Mouse (Mus musculus): ENCODE results near the gene Pard3b.

Gene Pard3b

DNA sequence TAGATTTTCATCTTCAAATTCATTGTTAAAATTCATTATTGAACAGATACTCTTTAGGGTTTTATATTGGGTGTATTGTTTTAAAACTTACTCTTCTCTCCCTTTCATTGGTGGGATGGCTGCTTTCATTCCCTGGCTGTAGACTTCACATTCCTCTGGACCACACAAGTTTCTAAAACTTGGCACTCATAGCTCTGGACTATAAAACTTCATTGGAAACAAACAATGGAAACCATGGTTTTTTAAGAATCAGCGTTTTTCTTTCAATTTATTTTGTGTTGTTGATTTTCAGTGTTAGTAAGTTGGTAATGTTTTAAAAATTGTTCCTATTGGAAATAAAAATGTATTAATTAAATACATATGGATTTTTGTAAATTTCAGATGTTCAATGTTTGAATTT is 118.1 kb downstream of the Pard3b start:
- DNase-seq: no peak

DNA sequence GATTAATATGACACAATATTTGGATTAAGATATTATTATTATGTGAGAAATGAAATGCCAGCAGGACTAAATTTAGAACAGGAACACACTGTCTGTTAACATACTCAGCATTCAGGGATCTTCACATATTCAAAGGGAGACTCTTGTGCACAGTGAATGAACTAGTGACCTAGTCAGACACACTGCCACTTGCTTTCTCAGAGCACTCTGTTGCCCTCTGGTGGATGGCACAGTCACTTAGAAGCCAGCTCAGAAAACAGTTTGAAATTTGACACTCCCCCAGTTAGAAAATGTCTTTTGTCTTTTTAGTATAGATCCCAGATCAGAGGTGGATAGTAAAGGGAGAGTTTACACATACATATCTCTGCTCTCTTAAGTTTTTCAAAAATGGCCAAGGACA is 132.6 kb downstream of the Pard3b start:
- DNase-seq: peak; percentile 73

DNA sequence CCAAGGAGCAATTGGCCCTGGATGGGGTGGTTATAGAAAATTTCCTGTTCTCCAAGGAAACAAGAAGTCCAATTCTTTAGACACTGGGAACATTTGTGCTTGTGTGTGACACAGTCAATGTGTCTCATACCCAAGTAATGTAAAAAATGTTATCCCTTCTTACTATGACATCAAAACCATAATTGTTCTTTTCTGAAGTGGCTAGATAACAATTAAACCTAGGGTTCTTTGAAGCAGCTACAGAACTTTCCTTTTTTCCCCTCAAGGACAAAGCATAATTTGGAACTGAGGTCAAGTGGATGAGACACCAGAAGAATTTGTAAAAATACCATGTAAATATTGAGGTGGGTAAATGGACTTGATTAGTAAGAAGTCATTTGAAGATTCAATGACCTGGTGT is 140.1 kb downstream of the Pard3b start:
- DNase-seq: no peak

DNA sequence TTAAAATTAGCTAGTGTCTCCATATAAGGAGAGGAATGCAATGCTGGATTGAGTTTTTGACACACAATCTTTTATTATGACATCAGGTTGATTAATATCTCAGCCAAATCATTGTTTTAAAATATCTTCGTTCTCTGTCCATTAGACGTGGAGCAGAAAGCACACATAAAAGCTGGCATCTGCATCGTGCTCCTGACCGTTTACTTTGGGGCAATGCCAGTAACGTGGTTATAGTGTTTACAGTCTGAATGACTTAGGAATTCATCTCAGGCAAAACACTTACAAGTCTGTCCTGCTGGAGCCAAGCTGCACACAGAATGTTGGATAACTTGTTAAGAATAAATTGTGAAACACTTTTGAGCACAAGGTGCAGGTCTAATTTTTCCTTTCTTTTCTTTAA is 141.3 kb downstream of the Pard3b start:
- DNase-seq: no peak

DNA sequence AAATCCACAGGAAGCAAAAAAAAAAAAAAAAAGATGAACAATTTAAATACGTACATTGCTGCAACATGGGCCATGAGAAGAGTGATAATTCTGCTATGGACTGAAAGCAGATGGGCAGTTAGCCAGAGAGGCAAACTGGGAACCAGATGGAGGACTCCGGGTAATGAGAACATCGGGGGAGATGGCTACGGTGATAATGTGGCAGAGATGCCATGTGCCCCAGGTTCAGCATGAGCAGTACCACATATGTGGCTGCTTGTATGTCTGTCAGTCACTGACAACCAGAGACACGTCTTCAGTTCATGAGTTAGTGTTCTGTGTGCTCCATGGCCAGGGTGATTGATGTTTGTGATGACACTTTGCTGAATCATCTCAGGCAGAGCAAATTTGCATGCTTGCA is 157.7 kb downstream of the Pard3b start:
- DNase-seq: no peak

DNA sequence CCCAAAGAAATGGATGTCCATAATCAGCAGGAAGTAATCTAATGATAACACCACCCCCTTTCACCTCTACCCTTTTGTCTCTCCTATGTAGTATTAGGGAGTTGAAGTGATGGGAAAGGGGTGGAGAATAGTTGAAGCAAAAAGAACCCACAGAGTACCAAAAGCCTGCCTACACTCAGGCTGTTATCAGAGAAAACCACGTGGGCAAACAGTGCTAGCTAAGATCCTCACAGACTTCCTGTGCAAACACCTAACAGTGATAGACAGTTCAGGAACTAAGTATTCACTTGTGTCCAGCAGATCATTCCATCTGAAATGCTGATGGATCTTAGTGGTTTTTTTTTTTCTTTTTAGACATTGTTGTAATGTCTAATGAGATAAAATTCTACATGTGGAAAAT is 181.6 kb downstream of the Pard3b start:
- DNase-seq: no peak

DNA sequence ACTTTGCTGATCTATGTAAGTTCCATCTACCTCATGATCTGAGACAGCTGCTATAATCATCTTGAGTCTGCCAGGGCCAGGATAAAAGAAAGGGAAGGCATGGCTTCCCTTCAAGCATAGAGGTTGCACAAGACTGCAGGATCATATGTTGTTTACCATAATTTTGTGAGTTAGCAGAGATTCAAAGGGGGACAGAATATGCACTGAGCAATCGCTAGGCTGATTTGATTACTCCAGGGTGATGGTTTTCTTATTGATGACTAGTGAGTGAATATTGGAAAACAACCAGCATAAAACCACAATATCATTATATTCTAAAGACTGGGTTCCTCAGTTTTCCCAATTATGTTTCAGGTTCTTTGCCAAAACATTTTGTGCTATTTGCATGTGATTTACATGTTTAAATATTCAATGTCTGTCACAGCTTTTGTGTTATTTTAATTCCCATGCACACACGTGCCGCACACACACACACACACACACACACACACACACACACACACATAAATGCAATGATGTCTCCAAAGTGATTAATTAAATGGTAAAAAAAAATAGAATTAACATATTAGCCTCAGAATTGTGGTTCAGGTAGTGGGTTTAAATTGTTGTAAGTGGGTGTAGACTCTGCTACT is 187.1 kb downstream of the Pard3b start:
- DNase-seq: no peak

DNA sequence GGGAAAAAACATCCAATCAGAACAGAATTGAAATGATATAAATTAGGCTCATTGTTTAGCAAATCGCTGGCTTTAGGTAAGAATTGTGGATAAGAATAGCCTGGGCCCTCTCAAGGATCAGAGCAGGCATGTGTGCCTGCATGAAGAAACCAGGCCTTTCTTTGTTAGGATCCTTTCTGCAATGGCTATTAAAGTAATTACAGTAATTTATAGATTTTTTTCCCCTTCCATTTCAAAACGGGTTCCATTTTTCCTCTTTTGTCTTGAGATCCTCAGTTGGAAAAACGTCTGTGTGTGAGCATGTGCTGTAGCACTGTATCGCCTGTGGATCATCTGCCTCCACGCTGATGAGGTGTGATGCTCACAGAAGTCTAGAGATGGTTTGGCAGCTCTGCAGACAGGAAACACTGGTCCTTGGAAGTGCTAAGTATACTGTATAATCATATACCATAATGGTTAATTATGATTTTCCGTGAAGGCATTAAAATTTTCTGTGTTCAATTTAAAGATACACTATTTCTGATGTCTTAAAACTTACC is 198.5 kb downstream of the Pard3b start:
- no peak for DNase-seq

DNA sequence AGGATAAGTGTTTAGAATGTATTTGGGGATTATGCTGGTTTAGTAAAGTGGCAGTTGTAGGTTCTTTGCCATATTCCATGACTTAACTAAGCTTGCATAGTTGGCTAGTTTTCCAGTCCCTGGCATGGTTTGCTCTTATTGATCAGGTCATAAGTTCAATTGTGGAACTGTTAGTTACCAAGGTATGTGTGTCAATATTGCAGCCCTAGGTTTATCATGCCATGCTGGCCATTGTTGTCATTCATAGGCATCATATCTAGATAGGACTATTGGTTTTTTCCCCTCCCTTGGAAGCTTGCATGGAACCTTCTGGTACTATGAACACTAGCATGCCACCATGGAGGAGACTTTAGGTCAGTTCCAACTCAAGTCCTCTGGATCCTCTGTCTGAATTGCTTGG is 208.0 kb downstream of the Pard3b start:
- DNase-seq: no peak

DNA sequence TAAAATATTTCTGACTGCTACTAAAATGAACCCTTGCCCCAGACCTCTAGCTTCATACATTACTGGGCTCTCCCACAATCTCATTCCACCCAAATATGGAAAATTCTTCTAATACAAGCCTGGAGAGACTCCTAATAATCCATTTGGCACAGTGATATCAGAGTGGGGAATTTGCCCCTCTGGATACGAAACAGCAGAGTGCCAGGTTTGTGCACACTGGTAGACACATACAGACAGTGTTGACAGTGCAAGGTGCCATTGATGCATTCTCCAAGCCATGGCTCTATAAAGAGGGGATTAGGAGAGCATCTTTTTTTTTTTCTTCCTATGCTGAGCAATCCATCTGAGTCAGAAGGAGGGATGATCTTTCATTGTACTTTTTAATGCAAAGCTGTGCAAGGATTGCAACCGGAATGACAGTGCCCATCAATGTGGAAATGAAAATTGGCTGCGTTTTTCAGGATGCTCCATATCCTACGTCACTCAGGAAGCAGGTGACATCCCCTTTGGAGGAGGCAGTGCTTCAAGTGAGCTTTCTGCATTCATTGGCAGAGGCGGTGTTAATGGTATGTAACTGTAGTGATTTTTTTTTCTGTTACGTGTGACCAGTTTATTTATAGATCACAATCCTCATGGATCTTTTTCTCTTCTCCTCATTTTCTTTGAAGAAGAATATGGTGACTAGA is 210.5 kb downstream of the Pard3b start:
- DNase-seq: no peak

DNA sequence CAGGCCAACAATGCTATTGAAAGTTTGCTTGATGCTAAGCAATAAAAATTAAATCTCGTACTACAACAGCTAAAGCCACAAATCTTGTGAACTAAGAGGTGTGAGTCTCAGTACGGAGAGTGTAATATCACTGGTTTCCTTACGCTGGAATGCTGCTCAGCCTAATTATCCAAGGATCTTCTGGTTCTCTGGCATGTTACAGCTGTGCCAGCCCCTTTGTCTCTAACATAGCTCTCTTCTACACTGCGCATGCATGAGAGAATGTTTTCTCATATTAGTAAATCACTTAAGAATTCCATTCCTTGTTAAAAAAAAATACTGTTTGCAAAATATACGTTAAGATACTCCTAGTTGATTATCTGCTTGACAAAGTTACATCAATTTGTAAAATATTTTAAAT is 211.8 kb downstream of the Pard3b start:
- no peak for DNase-seq

DNA sequence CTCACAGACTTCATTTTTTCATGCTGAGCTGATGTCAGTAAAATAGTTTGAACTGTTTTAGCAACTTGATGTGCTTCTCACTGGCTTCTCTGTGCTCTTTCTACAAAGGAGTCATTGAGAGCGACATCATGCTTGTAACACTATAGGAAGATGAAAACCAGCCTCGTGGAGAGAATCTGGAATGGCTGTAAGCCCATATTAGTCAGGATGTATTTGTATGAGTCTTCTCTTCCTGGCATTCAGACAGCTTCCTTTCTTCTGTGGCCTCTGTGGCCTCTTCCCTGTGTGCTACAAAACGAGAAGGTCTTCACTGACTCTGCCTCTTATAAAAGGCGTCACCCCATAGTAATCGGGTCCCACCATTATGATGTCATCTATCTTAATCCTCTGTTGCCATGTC is 212.6 kb downstream of the Pard3b start:
- no peak for DNase-seq

DNA sequence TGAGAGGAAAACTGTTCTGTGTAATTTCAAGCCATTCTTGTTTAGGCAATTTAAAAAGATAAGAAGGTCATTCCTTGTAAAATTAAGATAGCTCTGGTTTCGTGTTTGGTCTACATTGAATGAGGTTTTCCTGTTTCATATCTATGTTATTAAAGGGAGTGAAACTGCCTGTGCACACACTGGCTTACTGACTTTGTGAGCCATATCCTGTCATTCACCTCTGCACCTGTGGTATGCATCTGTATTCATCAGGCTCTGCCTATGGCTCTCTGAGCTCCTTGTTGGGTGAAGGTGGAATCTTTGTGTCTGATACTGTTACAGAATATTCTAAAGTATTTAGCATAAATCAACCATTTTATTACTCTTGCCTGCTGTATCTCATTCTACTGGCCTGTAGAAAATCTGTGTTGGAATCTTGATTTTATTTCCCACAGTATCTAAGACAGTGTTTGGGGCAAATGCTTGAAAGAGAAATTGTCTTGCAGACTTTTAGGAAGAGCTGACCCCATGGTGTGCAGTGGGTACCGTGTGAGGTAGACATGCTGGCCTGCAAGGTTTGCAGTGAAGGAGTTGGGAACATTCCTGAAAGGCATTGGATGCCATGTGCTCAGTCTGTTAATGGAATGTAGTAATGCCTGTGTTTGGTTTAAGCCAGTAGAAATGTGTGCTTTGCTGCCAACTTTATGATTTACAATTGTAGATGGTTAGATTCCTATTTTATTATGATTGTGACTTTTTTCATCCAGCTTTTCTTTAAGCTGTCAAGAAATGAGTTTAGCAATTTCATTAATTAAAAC is 228.9 kb downstream of the Pard3b start:
- no peak for DNase-seq

DNA sequence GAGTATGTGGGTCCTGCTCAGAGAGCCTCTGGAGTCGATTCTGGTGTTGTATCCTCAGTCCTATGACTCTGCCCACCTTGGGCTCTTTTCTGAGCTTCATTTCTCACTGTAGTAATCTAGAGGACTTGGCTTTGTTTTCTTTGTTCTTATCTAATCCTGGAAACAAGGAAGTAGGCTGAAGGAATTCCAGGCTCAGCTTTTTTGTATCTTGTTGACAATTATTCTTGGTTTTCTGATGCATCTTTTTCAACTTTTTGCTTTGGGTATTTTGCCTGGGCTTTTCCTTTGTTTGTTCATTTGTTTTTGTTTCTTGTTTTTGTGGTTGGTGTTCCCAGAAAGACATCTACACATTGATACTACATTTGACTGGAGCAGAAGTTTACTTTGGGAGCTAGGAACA is 236.3 kb downstream of the Pard3b start:
- DNase-seq: no peak

DNA sequence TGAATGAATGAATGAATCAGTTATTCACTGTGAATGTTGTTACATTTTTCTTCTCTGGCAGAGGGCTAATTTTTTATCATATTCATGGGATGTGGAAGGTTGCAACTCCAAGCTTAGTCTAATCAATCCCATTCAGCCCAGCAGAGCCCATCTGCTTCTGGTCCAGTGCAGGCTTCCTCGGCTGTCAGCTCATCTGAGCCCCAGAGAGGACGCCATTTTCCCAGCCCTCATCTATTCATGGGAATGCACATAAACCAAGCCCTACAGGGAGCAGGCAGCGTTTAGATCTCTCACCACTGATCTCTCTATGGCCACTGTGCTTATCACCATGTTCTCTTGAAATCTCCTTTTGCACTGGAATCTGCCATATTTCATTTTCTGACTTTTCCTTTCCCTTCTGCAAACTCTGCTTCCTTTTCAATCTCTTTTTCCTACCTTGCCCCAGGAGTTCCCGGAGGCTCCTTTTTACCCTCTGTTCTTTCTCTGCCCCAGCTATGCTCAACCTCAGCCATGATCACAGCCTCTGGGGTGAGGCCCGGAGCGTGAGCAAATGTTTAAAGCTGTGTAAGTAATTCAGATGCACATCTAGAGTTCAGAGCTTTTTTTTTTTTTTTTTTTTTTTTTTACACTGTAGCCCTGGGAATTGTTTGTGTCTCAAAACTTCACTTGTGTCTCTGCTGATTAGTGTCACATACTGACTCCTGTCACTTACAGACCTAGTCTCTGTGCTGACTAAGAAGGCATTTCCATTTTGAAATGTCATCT is 241.3 kb downstream of the Pard3b start:
- no peak for DNase-seq

DNA sequence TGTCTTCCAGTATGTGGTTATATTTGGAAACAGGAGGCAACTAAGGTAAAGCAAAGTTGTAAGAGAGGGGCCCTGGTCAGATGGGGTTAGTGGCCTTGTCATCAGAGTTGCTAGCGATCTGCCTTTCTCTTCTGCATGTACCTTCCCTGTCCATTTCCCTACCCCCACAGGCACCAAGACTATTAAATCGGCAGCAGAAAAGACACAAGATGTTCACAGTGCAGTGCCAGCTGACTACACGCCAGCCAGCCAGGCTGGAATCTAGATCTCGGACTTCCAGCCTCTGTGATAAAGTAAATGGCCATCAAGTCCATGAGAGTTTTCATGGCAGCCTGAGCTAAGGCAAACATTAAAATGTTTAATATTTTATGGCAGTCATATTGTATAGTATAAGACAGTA is 257.4 kb downstream of the Pard3b start:
- no peak for DNase-seq

DNA sequence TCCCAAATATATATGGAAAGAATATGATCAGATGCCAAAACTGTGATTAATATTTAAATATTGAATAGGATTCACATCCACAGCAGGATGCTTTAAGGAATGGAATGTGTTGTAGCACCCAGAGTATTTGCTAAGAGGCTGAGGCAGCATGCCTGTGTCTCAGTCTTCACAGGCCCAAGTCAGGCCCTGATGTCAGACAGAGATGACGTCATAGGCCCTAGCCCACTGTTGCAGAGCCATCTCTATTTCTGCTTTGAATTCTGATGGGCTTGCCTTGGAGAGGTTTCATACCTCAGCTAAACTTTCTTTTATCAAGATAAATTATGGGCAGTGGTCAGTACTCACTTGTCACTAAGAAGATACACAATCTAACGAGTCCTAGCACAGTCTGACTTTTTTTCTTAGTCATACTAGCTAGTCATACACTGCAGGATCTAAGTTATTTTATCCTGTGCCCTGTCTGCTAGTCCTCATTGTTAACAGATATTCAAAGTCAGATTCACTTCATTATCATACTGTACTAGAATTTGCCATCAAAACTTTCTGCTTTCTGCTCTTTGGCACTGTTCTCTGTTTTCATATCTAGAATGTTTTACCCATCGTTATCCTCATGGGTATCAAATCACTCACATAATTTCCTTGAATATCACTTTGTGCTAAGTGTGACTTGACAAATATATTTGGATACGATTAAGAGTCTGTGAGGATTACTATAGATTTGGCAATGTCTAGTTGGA is 264.8 kb downstream of the Pard3b start:
- DNase-seq: no peak

DNA sequence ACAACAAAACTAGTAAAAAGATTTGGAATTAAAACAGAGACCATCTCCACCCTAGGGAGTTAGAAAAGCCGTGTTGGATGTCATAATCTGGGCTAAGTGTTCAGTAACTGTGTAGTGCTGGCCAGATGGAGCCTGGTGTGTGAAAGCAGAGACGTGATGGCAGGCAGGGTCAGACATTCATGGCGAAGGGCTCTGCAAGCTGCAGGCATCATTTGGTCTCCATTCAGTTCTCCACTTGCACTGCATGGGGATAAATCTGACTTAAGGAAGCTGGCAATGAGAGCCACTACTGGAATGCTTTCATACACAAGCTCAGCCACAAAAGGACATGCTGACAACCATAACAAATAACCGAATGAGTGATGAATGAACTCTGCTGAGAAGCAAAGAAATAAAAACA is 265.4 kb downstream of the Pard3b start:
- DNase-seq: no peak

DNA sequence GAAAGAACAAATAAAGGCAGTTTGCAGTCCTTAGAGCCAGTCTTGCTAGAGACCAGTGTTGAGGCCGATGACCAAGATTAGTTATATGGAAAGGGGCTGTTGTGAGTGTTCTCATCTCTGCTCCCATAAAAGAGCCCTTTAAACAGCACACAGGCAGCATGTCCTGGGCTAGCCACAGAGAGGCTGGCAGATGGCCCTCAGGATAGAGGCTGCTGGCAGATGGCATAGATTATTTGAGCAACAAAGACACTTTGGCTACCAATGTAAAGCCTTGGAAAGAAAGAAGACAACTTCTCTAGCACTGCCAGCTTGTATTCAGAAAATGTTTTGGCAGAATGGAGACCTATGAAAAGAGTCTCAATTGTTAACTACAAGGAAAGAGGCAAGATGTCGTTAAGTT is 274.3 kb downstream of the Pard3b start:
- no peak for DNase-seq

DNA sequence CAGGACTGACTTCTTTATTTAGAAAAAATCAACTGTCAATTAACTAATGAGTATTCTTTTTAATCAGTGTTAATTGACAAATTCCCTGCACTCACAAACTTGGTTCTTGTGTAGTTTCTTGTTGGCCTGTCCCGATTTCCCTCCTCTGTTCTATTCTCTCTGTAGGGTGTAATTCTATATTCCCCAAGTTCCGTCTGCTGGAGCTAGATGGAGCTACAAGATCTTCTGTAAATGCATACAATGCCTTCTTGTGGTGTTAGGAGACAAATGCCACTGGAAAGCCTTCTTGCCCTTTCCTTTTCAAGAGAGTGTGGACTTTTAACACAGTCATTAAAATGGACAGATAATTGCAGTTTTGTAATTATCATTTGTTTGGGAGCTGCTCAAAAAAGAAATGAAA is 286.3 kb downstream of the Pard3b start:
- DNase-seq: no peak

DNA sequence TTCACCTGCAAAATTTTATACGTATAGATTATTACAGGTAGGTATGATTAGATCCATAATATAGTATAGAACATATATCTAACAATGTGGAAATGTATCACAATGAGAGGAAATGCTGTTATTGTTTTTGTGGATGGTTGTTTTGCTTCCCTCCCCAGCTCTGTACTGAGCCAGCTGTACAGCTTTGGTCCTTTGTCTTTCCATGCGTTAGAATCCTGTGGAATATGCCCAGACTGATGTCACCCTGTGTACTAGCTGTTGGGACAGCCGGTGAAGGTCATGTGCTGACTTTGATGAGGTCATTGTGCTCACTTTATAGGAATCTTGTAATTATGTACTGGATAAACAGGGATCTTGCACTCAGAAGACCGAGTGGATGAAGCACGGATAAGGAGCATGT is 286.9 kb downstream of the Pard3b start:
- DNase-seq: no peak

DNA sequence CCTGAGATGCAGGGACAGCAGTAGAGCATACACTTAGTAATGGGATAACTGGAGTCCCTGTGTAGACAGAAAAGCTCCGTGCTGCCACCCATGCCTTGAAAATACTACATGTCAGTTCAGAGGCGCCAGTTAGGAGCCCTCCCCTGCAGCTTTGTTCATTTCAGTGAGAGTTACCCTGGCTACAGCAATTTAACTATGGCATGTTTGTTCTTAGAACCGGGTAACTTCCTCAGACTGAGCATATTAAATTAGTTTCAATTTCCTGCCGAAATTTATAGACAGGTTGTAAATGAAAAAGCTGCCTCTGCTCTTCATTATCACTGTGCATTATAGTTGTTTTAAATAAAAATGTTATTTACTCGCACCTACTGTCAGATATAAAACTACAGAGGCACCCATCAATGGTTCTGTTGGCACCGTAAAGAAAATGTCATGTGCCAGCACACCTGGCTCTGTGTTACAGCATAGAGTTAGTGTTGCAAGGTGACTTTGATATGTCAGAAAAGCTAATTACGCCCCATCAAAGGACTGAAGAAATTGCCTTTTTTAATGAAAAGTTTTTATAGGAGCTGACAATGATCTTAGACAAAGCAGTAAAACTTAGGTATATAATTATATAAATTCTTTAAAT is 289.6 kb downstream of the Pard3b start:
- DNase-seq: no peak
